Mouse (Mus musculus) midbrain, embryonic 14.5 days (tissue): ENCODE measurements around the gene Nccrp1. TPM values are rescaled to one million over a fixed set of nuclear protein-coding genes. Genes with fewer than 3 reads are reported as not detected.

Source experiments
- ATAC-seq: fragments of 200-750 bp; cut with Nextera tagmentation; 2 replicates; pipeline ENCODE4 v1.8.0; 2017; ENCODE audit warnings: moderate number of reproducible peaks, moderate library complexity; ENCODE audit not compliant: low FRiP score, low TSS enrichment
- DNase-seq: peaks from one replicate; pipeline ENCODE4 v3.0.0-alpha.2; 2015
- H3K27ac ChIP-seq: fragments of 300-500 bp; sonication (generic); replicated peaks from 2 replicates; pipeline ENCODE4 v1.5.1; 2014; ENCODE audit warnings: mild to moderate bottlenecking, low read depth, low read length, moderate library complexity
- H3K27me3 ChIP-seq: fragments of 300-500 bp; sonication (generic); 2 replicates; pipeline ENCODE4 v1.6.1; 2014; ENCODE audit warnings: low read length, control low read depth, mixed read lengths; ENCODE audit not compliant: control insufficient read depth, insufficient read depth
- H3K36me3 ChIP-seq: fragments of 300-500 bp; sonication (generic); 2 replicates; pipeline ENCODE4 v1.6.1; 2014; ENCODE audit warnings: low read length, control low read depth; ENCODE audit not compliant: control insufficient read depth, insufficient read depth
- H3K4me1 ChIP-seq: fragments of 300-500 bp; sonication (generic); 2 replicates; pipeline ENCODE4 v1.6.1; 2014; ENCODE audit warnings: mild to moderate bottlenecking, antibody characterized with exemption, low read length, control low read depth; ENCODE audit not compliant: control insufficient read depth, insufficient read depth
- H3K4me2 ChIP-seq: fragments of 300-500 bp; sonication (generic); 2 replicates; pipeline ENCODE4 v1.6.1; 2014; ENCODE audit warnings: mild to moderate bottlenecking, low read length, moderate library complexity
- H3K4me3 ChIP-seq: fragments of 300-500 bp; sonication (generic); replicated peaks from 2 replicates; pipeline ENCODE4 v1.5.1; 2014; ENCODE audit warnings: low read depth, low read length
- H3K9ac ChIP-seq: fragments of 300-500 bp; sonication (generic); replicated peaks from 2 replicates; pipeline ENCODE4 v1.6.1; 2014; ENCODE audit warnings: mild to moderate bottlenecking, low read length, moderate library complexity
- H3K9me3 ChIP-seq: fragments of 300-500 bp; sonication (generic); 2 replicates; pipeline ENCODE4 v1.6.1; 2016; ENCODE audit warnings: low read length, control low read depth, mixed read lengths; ENCODE audit not compliant: control insufficient read depth
- WGBS: fragments of 180-500 bp; shearing (Covaris S2); extraction: QIAGEN DNeasy Blood & Tissue Kit; methylation state at CpG from one replicate; pipeline ENCODE4 v1.1.7; 2014; 5-methylcytosine and 5-hydroxymethylcytosine counted together
- polyA plus RNA-seq: library from polyadenylated mRNA; unstranded; fragments of >200 nt; fragmentation: Nextera tagmentation; extraction: Ambion mirVana; gene quantifications from 2 replicates; pipeline ENCODE4 v1.2.1, GENCODE M21; 2014

The Nccrp1 gene
- polyA plus RNA-seq, 1 experiment from 2014 or later, result 0.13 TPM

DNA sequence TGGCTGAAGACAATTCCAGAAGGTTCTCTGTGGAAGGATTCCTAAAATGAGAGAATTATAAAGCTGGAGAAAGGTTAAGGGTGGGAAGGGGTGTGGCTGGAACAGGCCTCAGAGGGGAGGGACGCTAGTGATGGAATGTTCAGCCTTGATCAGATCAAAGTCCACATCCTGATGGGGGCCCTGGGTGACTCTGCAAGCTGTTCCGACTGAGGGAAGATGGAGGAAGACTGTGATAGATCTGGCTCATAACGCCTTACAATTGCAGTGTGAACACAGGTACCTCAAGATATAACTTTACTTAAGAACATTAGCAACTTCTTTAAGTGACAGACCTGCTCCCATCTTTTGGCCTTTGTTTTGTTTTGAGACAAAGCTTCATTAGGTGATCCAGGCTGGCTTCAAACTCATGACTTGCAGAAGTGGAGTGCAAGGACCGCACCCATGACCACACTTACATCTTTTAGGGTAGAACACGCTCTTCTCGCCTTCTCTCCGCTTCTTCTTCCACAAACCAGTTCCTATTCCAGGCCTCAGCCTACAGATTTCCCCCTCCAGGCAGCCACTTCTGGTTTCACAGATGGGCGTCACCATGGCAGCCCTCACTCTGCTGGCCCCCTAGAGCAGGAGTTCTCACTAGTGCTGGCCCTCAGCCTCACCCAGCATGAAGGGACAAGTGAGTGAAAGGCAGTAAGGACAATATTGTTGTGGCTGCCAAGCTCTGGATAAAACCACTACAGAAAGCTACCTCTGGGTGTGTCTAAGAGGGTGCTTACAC lies 36.7 kb upstream of the Nccrp1 start:
- ATAC-seq, result no peak
- no peak for DNase-seq
- no peak overlapping the region for H3K4me3 ChIP-seq
- no peaks in the 10 kb centered on the region for H3K36me3 ChIP-seq
- no peak overlapping the region for H3K27ac ChIP-seq
- H3K4me2 ChIP-seq, result no peak overlapping the region
- H3K27me3 ChIP-seq, result no peaks in the 10 kb centered on the region
- WGBS, result 79% methylated on average over 8 of the region's 8 CpGs
- no peaks in the 10 kb centered on the region for H3K4me1 ChIP-seq
- H3K9ac ChIP-seq, result no peak overlapping the region
- no peaks in the 10 kb centered on the region for H3K9me3 ChIP-seq

DNA sequence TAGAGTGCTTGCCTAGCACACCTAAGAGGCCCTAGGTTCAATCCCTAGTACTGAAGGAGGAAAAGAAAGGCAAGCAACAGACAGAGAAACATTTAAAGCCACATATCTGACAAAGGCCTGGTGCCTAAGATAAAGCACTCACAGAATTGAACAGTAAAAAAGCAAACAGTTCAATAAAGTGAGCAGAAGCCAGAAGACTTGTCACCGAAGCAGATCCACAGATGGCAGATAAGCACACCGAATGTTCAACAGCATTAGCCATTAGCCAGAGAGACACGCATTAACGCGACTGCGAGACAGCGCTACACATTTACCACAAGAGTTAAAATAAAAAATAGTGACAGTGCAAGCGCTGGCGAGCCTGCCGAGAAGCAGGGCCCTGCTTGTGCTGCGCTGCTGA lies 35.8 kb upstream of the Nccrp1 start:
- Histone ChIP-seq H3K36me3 (no peaks in the 10 kb centered on the region), H3K9ac (no peak overlapping the region), H3K9me3 (no peaks in the 10 kb centered on the region), H3K4me2 (no peak overlapping the region), H3K27ac (no peak overlapping the region), H3K27me3 (no peaks in the 10 kb centered on the region), H3K4me1 (no peaks in the 10 kb centered on the region), H3K4me3 (no peak overlapping the region)
- no peak for DNase-seq
- WGBS, result 88% methylated on average over 11 of the region's 11 CpGs
- ATAC-seq, result no peak

- DNase-seq, result no peak
- Histone ChIP-seq H3K4me1 (no peaks in the 10 kb centered on the region), H3K9me3 (no peaks in the 10 kb centered on the region), H3K9ac (no peak overlapping the region), H3K4me2 (no peak overlapping the region), H3K4me3 (no peak overlapping the region), H3K27ac (no peak overlapping the region), H3K27me3 (no peaks in the 10 kb centered on the region), H3K36me3 (no peaks in the 10 kb centered on the region)
- ATAC-seq, result no peak
- WGBS, result 91% methylated on average over 4 of the region's 4 CpGs
Observed at GRCm38 (mm10) chr7:28581721-28582120, 34.7 kb upstream of the Nccrp1 start.

- WGBS, result 79% methylated on average over 5 of the region's 5 CpGs
- Histone ChIP-seq H3K36me3 (no peaks in the 10 kb centered on the region), H3K27me3 (no peaks in the 10 kb centered on the region), H3K4me1 (no peaks in the 10 kb centered on the region), H3K27ac (no peak overlapping the region), H3K9ac (no peak overlapping the region), H3K4me3 (no peak overlapping the region), H3K4me2 (no peak overlapping the region), H3K9me3 (no peaks in the 10 kb centered on the region)
- ATAC-seq (no peak), DNase-seq (no peak)
Observed at GRCm38 (mm10) chr7:28579826-28580225, 32.8 kb upstream of the Nccrp1 start.

DNA sequence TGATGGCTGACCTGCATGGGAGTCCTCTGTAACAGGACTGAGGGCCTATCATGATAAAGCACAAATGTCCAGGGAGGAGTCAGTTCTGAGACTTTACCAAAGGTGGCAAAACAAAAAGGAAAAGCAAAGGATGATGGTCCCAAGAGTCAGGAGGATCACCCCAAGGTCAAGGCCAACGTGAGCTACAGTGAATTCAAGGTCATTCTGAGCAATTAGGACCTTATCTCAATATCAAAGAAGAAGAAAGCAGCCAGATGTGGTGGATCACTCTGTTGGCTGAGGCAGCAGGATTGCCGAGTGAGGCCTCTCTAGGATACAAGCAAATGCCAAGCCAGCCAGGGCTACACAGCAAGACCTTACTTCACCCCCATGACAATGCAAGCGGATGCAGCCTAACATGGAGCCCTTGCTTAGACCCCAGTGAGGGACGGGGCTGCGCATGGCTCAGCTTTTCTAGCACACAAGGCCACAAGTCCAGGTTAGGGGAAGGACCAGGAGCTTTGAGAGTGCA lies 31.5 kb upstream of the Nccrp1 start:
- 82% methylated on average over 5 of the region's 5 CpGs for WGBS
- no peak for ATAC-seq
- no peaks in the 10 kb centered on the region for H3K4me1 ChIP-seq
- no peak overlapping the region for H3K4me3 ChIP-seq
- H3K27ac ChIP-seq, result no peak overlapping the region
- no peaks in the 10 kb centered on the region for H3K9me3 ChIP-seq
- H3K36me3 ChIP-seq, result no peaks in the 10 kb centered on the region
- H3K9ac ChIP-seq, result no peak overlapping the region
- no peak for DNase-seq
- H3K27me3 ChIP-seq, result no peaks in the 10 kb centered on the region
- H3K4me2 ChIP-seq, result no peak overlapping the region

DNA sequence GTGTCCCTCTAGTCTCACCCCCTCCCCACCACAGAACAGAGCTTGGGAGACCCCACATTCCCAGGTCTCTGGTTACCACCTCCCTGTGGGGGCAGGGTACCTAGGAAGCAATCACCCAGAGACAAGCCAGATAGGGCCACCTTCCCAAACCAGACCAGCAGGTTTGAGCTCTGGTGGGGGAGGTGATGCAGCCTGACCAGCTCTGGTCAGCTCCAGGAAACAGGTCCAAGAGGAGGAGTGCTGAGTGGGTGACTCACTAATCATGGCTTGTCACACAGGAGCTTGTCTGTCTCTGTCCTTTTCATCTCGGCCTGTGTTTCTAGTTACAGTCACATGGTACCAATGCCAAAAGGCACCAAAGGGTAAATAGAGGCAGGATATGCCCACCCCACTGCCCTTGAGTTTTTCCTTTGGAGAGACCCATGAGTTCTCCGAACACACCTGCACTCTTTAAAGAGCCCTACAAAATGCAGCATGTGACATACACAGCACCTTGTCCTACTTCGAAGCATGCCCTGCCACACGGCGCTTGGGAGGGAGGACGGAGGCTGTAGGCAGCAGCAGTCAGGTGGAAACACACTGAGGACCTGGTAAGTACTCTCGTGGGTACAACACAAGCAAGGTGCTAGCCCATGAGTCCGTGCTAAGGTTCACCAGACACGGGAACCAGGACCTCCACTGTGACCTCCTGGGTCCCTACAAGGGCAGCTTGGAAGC lies 30.9 kb upstream of the Nccrp1 start:
- ATAC-seq (no peak), DNase-seq (no peak)
- no peaks in the 10 kb centered on the region for H3K36me3 ChIP-seq
- WGBS, result 90% methylated on average over 9 of the region's 9 CpGs
- H3K9me3 ChIP-seq, result no peaks in the 10 kb centered on the region
- H3K4me1 ChIP-seq, result no peaks in the 10 kb centered on the region
- no peaks in the 10 kb centered on the region for H3K27me3 ChIP-seq
- no peak overlapping the region for H3K27ac ChIP-seq
- no peak overlapping the region for H3K4me2 ChIP-seq
- H3K9ac ChIP-seq, result no peak overlapping the region
- H3K4me3 ChIP-seq, result no peak overlapping the region

DNA sequence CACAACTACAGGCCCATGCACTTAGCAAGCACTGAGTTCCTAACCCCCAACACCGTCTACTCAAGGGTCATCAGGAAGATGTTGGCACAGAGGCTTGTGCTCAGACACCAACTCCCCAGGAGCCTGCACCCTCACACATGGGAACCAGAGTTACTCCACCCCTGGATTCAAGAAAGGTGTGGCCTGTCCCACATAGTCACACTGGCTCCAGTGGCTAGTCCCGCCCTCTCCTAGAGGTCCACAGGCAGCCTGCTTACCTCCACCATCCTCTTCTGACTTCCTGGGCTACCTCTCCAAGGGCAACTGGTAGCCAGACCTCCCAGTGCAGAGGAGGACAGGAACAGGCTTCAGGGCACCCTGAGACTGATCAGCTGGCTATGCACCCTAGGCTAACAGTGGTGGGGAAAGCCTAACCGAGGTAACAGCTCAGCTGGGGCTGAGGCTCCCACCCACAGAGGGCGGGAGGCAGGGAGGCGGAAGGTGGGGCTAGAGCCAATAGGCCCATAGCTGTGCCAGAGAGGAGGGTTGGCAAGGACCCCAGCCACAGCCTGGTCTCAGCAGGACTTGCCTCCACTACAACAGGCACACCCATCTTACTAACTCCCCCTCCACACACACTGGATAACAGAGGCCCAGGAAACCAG lies 29.3 kb upstream of the Nccrp1 start:
- ATAC-seq (no peak), DNase-seq (no peak)
- Histone ChIP-seq H3K9ac (no peak overlapping the region), H3K4me1 (no peaks in the 10 kb centered on the region; the same call in 1 of the 2 replicates), H3K9me3 (no peaks in the 10 kb centered on the region), H3K27me3 (no peaks in the 10 kb centered on the region), H3K36me3 (no peaks in the 10 kb centered on the region), H3K4me3 (no peak overlapping the region), H3K27ac (no peak overlapping the region), H3K4me2 (no peak overlapping the region)
- WGBS, result 78% methylated on average over 5 of the region's 5 CpGs

GRCm38 (mm10) chr7:28575597-28575996 lies 28.5 kb upstream of the Nccrp1 start:
- H3K9ac ChIP-seq, result no peak overlapping the region
- no peak overlapping the region for H3K27ac ChIP-seq
- ATAC-seq, result no peak
- no peaks in the 10 kb centered on the region for H3K27me3 ChIP-seq
- no peak overlapping the region for H3K4me2 ChIP-seq
- no peak overlapping the region for H3K4me3 ChIP-seq
- WGBS, result 93% methylated on average over 11 of the region's 11 CpGs
- no peaks in the 10 kb centered on the region for H3K36me3 ChIP-seq
- no peak for DNase-seq
- no peaks in the 10 kb centered on the region for H3K9me3 ChIP-seq
- H3K4me1 ChIP-seq, result no peaks in the 10 kb centered on the region; the same call in 1 of the 2 replicates
